12 mouse cellular contexts compared by ENCODE assay signal in genomic region chrX:49891383-49891782, GRCm38 (mm10).
"Had no signal": no experiment of that assay in that cellular context is flagged by ENCODE, and none has a peak within 500 bp of the region (broad histone marks: within the 10 kb centered on the region; RNA-seq: fewer than 3 reads in every experiment).

Olfr1322 (minus strand) TSS chrX:49891483.

- DNase-seq: left cerebral cortex, postnatal 4 days; liver; liver, embryonic 13.5 days; liver, postnatal 0 days; lung, adult 18-20 months; lung, adult 2 months; lung, embryonic 14.5 days; lung, postnatal 10 days; lung, postnatal 14 days; lung, postnatal 36 days; lung, postnatal 4 days; midbrain, embryonic 14.5 days had no signal
